Comparison of ENCODE assay signal across 8 mouse cellular contexts in genomic region chr2:165184015-165184633, GRCm38 (mm10). TPM values are rescaled to one million over a fixed set of nuclear protein-coding genes. Genes with fewer than 3 reads are reported as not detected.
A peak's percentile ranks its signal among the peaks of the same experiment; 100 is the strongest.
DNase-seq lines count a peak whose midpoint lies in the region; ATAC-seq and TF ChIP-seq lines count a peak whose summit lies in the region.

No protein-coding gene starts in this region.

- no peaks in the 10 kb centered on the region for H3K9me3 ChIP-seq in heart, embryonic 12.5 days (replicated peaks)
- no peaks in the 10 kb centered on the region for H3K9me3 ChIP-seq in neural tube, embryonic 14.5 days (ENCODE audit: control insufficient read depth, low read length)

- H3K4me3 ChIP-seq in heart, embryonic 12.5 days: no peak overlapping the region
- no peak overlapping the region for H3K4me3 ChIP-seq in neural tube, embryonic 14.5 days (ENCODE audit: low read depth, low read length)
- H3K4me3 ChIP-seq in thymus, adult 2 months (ENCODE audit: control insufficient read depth, insufficient read depth, low read length): no peak overlapping the region

- H3K27me3 ChIP-seq in heart, embryonic 12.5 days (replicated peaks): peaks cover 84% of the 10 kb centered on the region
- peaks cover 18% of the 10 kb centered on the region for H3K27me3 ChIP-seq in neural tube, embryonic 14.5 days (ENCODE audit: control insufficient read depth, insufficient read depth, low read length)
- no peaks in the 10 kb centered on the region; the same call in 1 of the 2 replicates for H3K27me3 ChIP-seq in thymus, adult 2 months (ENCODE audit: control insufficient read depth, insufficient read depth, low read length)

- TF ChIP-seq POLR2A in thymus, adult 2 months (IDR thresholded peaks at IDR 0.05; ENCODE audit: control insufficient read depth, extremely low read depth, insufficient read depth, low read length, poor library complexity): no peak

- no peak overlapping the region for H3K9ac ChIP-seq in heart, embryonic 12.5 days
- H3K9ac ChIP-seq in neural tube, embryonic 14.5 days (replicated peaks; ENCODE audit: low read depth, low read length): no peak overlapping the region

- TF ChIP-seq CTCF in thymus, adult 2 months (IDR thresholded peaks at IDR 0.05; ENCODE audit: borderline replicate concordance, control insufficient read depth, extremely low read depth, insufficient read depth, low read length, poor library complexity): no peak

- no peaks in the 10 kb centered on the region for H3K36me3 ChIP-seq in heart, embryonic 12.5 days
- no peaks in the 10 kb centered on the region for H3K36me3 ChIP-seq in neural tube, embryonic 14.5 days (ENCODE audit: control insufficient read depth, insufficient read depth, low read length)
- H3K36me3 ChIP-seq in thymus, adult 2 months (ENCODE audit: control insufficient read depth, insufficient read depth, low read length): no peaks in the 10 kb centered on the region

- H3K27ac ChIP-seq in heart, embryonic 12.5 days (ENCODE audit: poor library complexity, severe bottlenecking): no peak overlapping the region
- H3K27ac ChIP-seq in neural tube, embryonic 14.5 days (ENCODE audit: low read depth, low read length): no peak overlapping the region
- H3K27ac ChIP-seq in thymus, adult 2 months (ENCODE audit: control insufficient read depth, insufficient read depth, low read length): no peak overlapping the region

- peak; percentile 43 for DNase-seq in embryo, embryonic 11 days
- no peak for DNase-seq in embryo, embryonic 10.5 days (ENCODE audit: low spot score)
- peak; percentile 35 for DNase-seq in ZHBTc4 (ENCODE audit: low read depth, low spot score)
- peak; percentile 82 for DNase-seq in kidney, postnatal 14 days
- DNase-seq in urinary bladder, adult 2 months (ENCODE audit: low spot score): no peak
- DNase-seq in thymus, adult 2 months: no peak

- peaks cover 14% of the 10 kb centered on the region for H3K4me1 ChIP-seq in heart, embryonic 12.5 days (replicated peaks)
- peaks cover 18% of the 10 kb centered on the region; the same call in 1 of the 2 replicates for H3K4me1 ChIP-seq in neural tube, embryonic 14.5 days (ENCODE audit: control insufficient read depth, insufficient read depth, low read length)
- H3K4me1 ChIP-seq in thymus, adult 2 months (replicated peaks; ENCODE audit: control insufficient read depth, insufficient read depth, low read length): peaks cover under 1% of the 10 kb centered on the region

- ATAC-seq in heart, embryonic 12.5 days (ENCODE audit: insufficient number of reproducible peaks, low FRiP score): peak; percentile 65; the same call in 1 of the 2 replicates
- peak; percentile 52 for ATAC-seq in neural tube, embryonic 14.5 days (ENCODE audit: low read depth)

- 40% methylated on average over 9 of the region's 9 CpGs for WGBS in heart, embryonic 12.5 days
- 28% methylated on average over 9 of the region's 9 CpGs for WGBS in neural tube, embryonic 14.5 days
- 54% methylated on average over 9 of the region's 9 CpGs for WGBS in thymus, adult 2 months

- no peak overlapping the region for H3K4me2 ChIP-seq in heart, embryonic 12.5 days
- H3K4me2 ChIP-seq in neural tube, embryonic 14.5 days (ENCODE audit: low read depth, low read length): no peak overlapping the region

RNA-seq across cellular contexts. Expression of gene Cdh22, which starts 50.5 kb away (rescaled TPM):
- polyA plus RNA-seq in heart, embryonic 12.5 days (2016; fragmentation: Nextera tagmentation; extraction: Ambion mirVana): not detected in 2 replicates
- 9.0 and 10.5 TPM in 2 replicates for polyA plus RNA-seq in neural tube, embryonic 14.5 days (2014; fragmentation: Nextera tagmentation; extraction: Ambion mirVana)
- polyA plus RNA-seq in urinary bladder, adult 2 months (2012; rRNA removed): 0.98 and 1.1 TPM in 2 replicates
- polyA plus RNA-seq in thymus, adult 2 months (2012; rRNA removed): 1.2 and 1.3 TPM in 2 replicates

Comparison
In these comparisons a context has a peak if more than half of its experiments do, and no peak if none do; other contexts are left out.
1. DNase-seq: peak in embryo, embryonic 11 days (single experiment), ZHBTc4 (single experiment) and kidney, postnatal 14 days (single experiment); none in embryo, embryonic 10.5 days (single experiment), urinary bladder, adult 2 months (single experiment) and thymus, adult 2 months (single experiment).